Mouse (Mus musculus): ENCODE measurements around the gene Slc12a5.

GRCm38 (mm10) chr2:164986371-164987027, 25.9 kb downstream of the Slc12a5 start:
- no peak for TF ChIP-seq CTCF (IDR thresholded peaks at IDR 0.05; ENCODE audit: low read depth, low read length)
- no peak for TF ChIP-seq EP300 (IDR thresholded peaks at IDR 0.05; ENCODE audit: insufficient read depth, low read depth, low read length)
- no peak for TF ChIP-seq POLR2A (IDR thresholded peaks at IDR 0.05; ENCODE audit: insufficient read depth, low read length)
